Mouse (Mus musculus) brown adipose tissue, adult 24 weeks (tissue): ENCODE results near the gene Adamts17. TPM values are rescaled to one million over a fixed set of nuclear protein-coding genes. Genes with fewer than 3 reads are reported as not detected.

Experiments
- H3K27ac ChIP-seq: fragments of 200-500 bp; replicated peaks from 2 replicates; pipeline ENCODE4 v1.5.1; 2012; ENCODE audit warnings: low read depth, mild to moderate bottlenecking, low read length
- H3K4me1 ChIP-seq: fragments of 200-500 bp; 2 replicates; pipeline ENCODE4 v1.6.1; 2012; ENCODE audit warnings: low read length, mixed read lengths; ENCODE audit not compliant: control insufficient read depth, insufficient read depth, insufficient read length
- H3K4me3 ChIP-seq: fragments of 200-500 bp; 2 replicates; pipeline ENCODE4 v1.5.1; 2012; ENCODE audit warnings: low read depth, mild to moderate bottlenecking, low read length, moderate library complexity; ENCODE audit not compliant: insufficient read depth
- polyA plus RNA-seq: library from polyadenylated mRNA; stranded (reverse); fragments of >200 nt; gene quantifications from 2 replicates; pipeline ENCODE4 v1.2.4, GENCODE M21; 2012; ENCODE audit not compliant: missing spikeins, insufficient read depth, insufficient read length

Adamts17 gene
- polyA plus RNA-seq, 1 experiment, result not detected

- Histone ChIP-seq H3K27ac (no peak overlapping the region), H3K4me1 (no peaks in the 10 kb centered on the region), H3K4me3 (no peak overlapping the region)
Observed at GRCm38 (mm10) chr7:67145748-67146147, 306.2 kb downstream of the Adamts17 start.

- H3K4me1 ChIP-seq, result no peaks in the 10 kb centered on the region
- no peak overlapping the region for H3K27ac ChIP-seq
- no peak overlapping the region for H3K4me3 ChIP-seq
Observed at GRCm38 (mm10) chr7:67146151-67146550, 306.6 kb downstream of the Adamts17 start.

- Histone ChIP-seq H3K4me3 (no peak overlapping the region), H3K4me1 (no peaks in the 10 kb centered on the region), H3K27ac (no peak overlapping the region)
Observed at GRCm38 (mm10) chr7:67149707-67150106, 310.2 kb downstream of the Adamts17 start.

GRCm38 (mm10) chr7:67152626-67153025 is 313.1 kb downstream of the Adamts17 start:
- H3K27ac ChIP-seq, result no peak overlapping the region
- H3K4me1 ChIP-seq, result no peaks in the 10 kb centered on the region
- no peak overlapping the region for H3K4me3 ChIP-seq

- no peak overlapping the region for H3K27ac ChIP-seq
- no peaks in the 10 kb centered on the region for H3K4me1 ChIP-seq
- H3K4me3 ChIP-seq, result no peak overlapping the region
Observed at GRCm38 (mm10) chr7:67162135-67162534, 322.6 kb downstream of the Adamts17 start.

- H3K4me1 ChIP-seq, result no peaks in the 10 kb centered on the region
- no peak overlapping the region for H3K4me3 ChIP-seq
- no peak overlapping the region for H3K27ac ChIP-seq
Observed at GRCm38 (mm10) chr7:67168288-67168687, 328.8 kb downstream of the Adamts17 start.

- H3K27ac ChIP-seq, result no peak overlapping the region
- no peaks in the 10 kb centered on the region for H3K4me1 ChIP-seq
- no peak overlapping the region for H3K4me3 ChIP-seq
Observed at GRCm38 (mm10) chr7:67168763-67169569, 329.4 kb downstream of the Adamts17 start.

GRCm38 (mm10) chr7:67173522-67174195 is 334.1 kb downstream of the Adamts17 start:
- H3K4me3 ChIP-seq, result no peak overlapping the region
- H3K27ac ChIP-seq, result no peak overlapping the region
- H3K4me1 ChIP-seq, result no peaks in the 10 kb centered on the region

- Histone ChIP-seq H3K4me3 (no peak overlapping the region), H3K4me1 (no peaks in the 10 kb centered on the region), H3K27ac (no peak overlapping the region)
Observed at GRCm38 (mm10) chr7:67183786-67184185, 344.3 kb downstream of the Adamts17 start.

- no peak overlapping the region for H3K4me3 ChIP-seq
- no peaks in the 10 kb centered on the region for H3K4me1 ChIP-seq
- H3K27ac ChIP-seq, result no peak overlapping the region
Observed at GRCm38 (mm10) chr7:67199412-67199811, 359.9 kb downstream of the Adamts17 start.

Other genes with a start within 250 kb of the Adamts17 start
- 6.9 and 10.8 TPM in 2 replicates for gene Asb7, start 150.1 kb upstream of the Adamts17 start, polyA plus RNA-seq
- gene Lins1, start 149.8 kb upstream of the Adamts17 start, polyA plus RNA-seq, result 3.0 and 4.0 TPM in 2 replicates
- not detected in 2 replicates for gene Cers3, start 96.2 kb upstream of the Adamts17 start, polyA plus RNA-seq